Mouse (Mus musculus) forebrain, postnatal 0 days (tissue): ENCODE measurements at regions not wholly inside any gene's neighbourhood (a gene's known extent, or its start where the extent isn't known, plus 50 kb on each side); places are given as distances from the start of the nearest gene placed in this dataset.

Experiments
- ATAC-seq: fragments of 200-750 bp; cut with Nextera tagmentation; 2 replicates; pipeline ENCODE4 v1.8.0; 2017; ENCODE audit warnings: mild to moderate bottlenecking, moderate library complexity
- DNase-seq: peaks from one replicate; pipeline ENCODE4 v3.0.0-alpha.2; 2015
- H3K27ac ChIP-seq: fragments of 300-500 bp; sonication (generic); 2 replicates; pipeline ENCODE4 v1.5.1; 2014; ENCODE audit warnings: low read depth, mild to moderate bottlenecking, antibody characterized with exemption, low read length, moderate library complexity, mixed read lengths
- H3K27me3 ChIP-seq: fragments of 300-500 bp; sonication (generic); 2 replicates; pipeline ENCODE4 v1.6.1; 2014; ENCODE audit warnings: mild to moderate bottlenecking, low read length, mixed read lengths; ENCODE audit not compliant: insufficient read depth
- H3K36me3 ChIP-seq: fragments of 300-500 bp; sonication (generic); 2 replicates; pipeline ENCODE4 v1.6.1; 2014; ENCODE audit warnings: mild to moderate bottlenecking, moderate library complexity; ENCODE audit not compliant: insufficient read depth
- H3K4me1 ChIP-seq: fragments of 300-500 bp; sonication (generic); 2 replicates; pipeline ENCODE4 v1.6.1; 2014; ENCODE audit warnings: antibody characterized with exemption; ENCODE audit not compliant: insufficient read depth
- H3K4me2 ChIP-seq: fragments of 300-500 bp; sonication (generic); 2 replicates; pipeline ENCODE4 v1.6.1; 2014; ENCODE audit warnings: low read depth, mild to moderate bottlenecking, moderate library complexity
- H3K4me3 ChIP-seq: fragments of 300-500 bp; sonication (generic); 2 replicates; pipeline ENCODE4 v1.5.1; 2014; ENCODE audit warnings: low read depth, low read length, mixed read lengths
- H3K9ac ChIP-seq: fragments of 300-500 bp; sonication (generic); 2 replicates; pipeline ENCODE4 v1.6.1; 2014; ENCODE audit warnings: mild to moderate bottlenecking
- H3K9me3 ChIP-seq: fragments of 300-500 bp; sonication (generic); 2 replicates; pipeline ENCODE4 v1.6.1; 2016; ENCODE audit warnings: low read length
- CTCF ChIP-seq: sonication (generic); IDR thresholded peaks from 2 replicates; pipeline ENCODE4 v1.5.1; 2016; ENCODE audit warnings: antibody characterized with exemption, control low read depth, low read depth
- WGBS: fragments of 180-500 bp; shearing (Covaris S2); extraction: QIAGEN DNeasy Blood & Tissue Kit; methylation state at CpG from one replicate; pipeline ENCODE4 v1.1.7; 2014; 5-methylcytosine and 5-hydroxymethylcytosine counted together

DNA sequence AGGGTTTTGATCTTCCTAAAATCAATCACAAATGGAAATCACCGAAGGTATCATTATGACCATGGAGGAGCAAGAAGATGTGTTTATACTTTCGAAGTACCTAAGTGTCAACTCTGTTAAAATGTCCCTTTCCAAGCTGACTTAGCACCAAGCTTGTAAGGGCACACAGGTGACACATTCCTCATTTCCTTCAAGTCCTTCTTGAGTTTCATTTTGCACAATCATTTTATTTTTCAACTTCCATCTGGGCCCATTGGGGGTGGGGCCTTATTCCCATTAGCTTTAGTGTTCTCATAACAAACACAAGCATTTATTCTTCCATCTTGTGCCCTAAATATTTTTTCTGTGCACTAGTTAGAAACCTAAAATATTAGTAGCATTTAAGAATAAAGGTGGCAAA lies 103.5 kb upstream of the Prlr start:
- H3K27me3 ChIP-seq, result no peaks in the 10 kb centered on the region
- H3K4me1 ChIP-seq, result no peaks in the 10 kb centered on the region
- H3K27ac ChIP-seq, result no peak overlapping the region
- 95% methylated on average over 2 of the region's 2 CpGs for WGBS
- H3K4me2 ChIP-seq, result no peak overlapping the region
- H3K36me3 ChIP-seq, result no peaks in the 10 kb centered on the region
- no peaks in the 10 kb centered on the region for H3K9me3 ChIP-seq
- DNase-seq, result no peak
- H3K4me3 ChIP-seq, result no peak overlapping the region
- TF ChIP-seq CTCF, result no peak
- H3K9ac ChIP-seq, result no peak overlapping the region
- ATAC-seq, result no peak

DNA sequence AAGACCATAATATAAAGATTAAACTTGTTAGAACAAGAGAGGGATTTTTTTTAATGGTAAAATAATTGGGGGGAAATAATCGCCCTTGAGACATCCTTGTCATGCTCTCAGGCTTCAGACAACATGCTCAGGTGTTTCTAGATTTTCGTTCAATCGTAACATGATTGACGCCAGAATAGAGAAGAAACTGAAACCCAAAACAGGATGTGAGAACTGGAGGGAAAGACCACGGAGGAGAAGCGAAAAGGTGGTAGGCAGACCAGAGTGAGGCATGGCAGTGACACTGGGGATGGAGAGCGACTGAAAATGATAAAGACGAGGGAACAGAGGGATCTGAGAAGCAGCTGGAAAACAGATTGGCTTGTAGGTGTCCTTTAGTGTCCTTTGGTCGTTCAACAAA lies 102.1 kb upstream of the Prlr start:
- H3K27ac ChIP-seq, result no peak overlapping the region
- WGBS, result 83% methylated on average over 9 of the region's 9 CpGs
- no peak overlapping the region for H3K9ac ChIP-seq
- H3K36me3 ChIP-seq, result no peaks in the 10 kb centered on the region
- no peaks in the 10 kb centered on the region for H3K9me3 ChIP-seq
- TF ChIP-seq CTCF, result no peak
- no peak overlapping the region for H3K4me3 ChIP-seq
- ATAC-seq, result no peak
- H3K4me2 ChIP-seq, result no peak overlapping the region
- DNase-seq, result no peak
- H3K27me3 ChIP-seq, result no peaks in the 10 kb centered on the region
- no peaks in the 10 kb centered on the region for H3K4me1 ChIP-seq

DNA sequence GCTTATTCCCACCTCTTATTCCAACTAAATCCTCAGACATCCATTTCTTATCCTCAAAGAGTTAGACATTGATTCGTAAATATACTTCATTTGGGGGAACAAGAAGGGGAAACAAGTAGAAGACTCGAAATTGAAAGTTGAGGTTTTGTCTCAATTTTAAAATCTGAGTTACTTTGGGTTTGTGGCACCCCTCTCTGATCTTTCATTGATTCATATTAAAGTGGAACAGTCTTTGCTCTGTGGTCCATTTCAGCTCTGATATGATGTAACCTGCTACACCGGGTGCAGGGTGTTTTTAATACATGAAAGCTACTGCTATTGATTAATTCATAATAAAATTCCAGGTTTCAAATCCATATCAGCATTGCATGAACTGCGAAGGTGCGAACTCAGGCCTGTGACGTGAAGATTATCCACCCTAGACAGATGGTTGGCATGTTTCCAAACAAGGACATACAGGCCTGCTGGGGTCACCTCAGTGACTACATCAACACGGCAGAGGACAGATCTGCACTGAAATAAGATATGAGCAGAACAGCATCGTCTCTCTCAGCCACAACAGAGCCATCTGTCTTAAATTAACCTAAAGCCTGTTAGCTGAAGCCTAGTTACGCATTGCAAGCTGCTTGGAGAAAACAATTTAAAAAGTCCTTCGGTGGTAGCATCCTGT lies 101.5 kb upstream of the Prlr start:
- no peak for TF ChIP-seq CTCF
- H3K36me3 ChIP-seq, result no peaks in the 10 kb centered on the region
- H3K9me3 ChIP-seq, result no peaks in the 10 kb centered on the region
- peak; percentile 72 for ATAC-seq
- H3K27me3 ChIP-seq, result no peaks in the 10 kb centered on the region
- no peak overlapping the region for H3K9ac ChIP-seq
- 59% methylated on average over 10 of the region's 10 CpGs for WGBS
- no peak overlapping the region for H3K4me3 ChIP-seq
- H3K4me2 ChIP-seq, result no peak overlapping the region
- H3K4me1 ChIP-seq, result no peaks in the 10 kb centered on the region
- no peak overlapping the region for H3K27ac ChIP-seq
- DNase-seq, result no peak

DNA sequence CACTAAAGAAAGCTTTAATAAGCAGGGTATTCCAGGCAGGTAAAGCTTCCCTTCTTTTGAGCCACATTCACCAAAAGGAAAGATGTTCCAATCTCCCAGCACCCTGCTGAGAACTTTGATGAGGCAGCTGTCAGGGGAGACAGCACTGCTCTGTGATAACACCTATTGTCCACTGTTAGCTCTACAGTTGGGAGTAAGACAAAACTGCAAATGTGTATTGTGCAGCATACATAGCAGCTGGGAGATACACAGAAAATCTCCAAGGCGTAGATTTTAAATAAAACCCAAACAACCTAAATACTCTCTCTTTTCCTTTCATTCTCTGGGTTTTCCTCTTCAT lies 101.0 kb upstream of the Prlr start:
- Histone ChIP-seq H3K4me1 (no peaks in the 10 kb centered on the region), H3K27me3 (no peaks in the 10 kb centered on the region), H3K9ac (no peak overlapping the region), H3K9me3 (no peaks in the 10 kb centered on the region), H3K4me3 (no peak overlapping the region), H3K36me3 (no peaks in the 10 kb centered on the region), H3K27ac (no peak overlapping the region), H3K4me2 (no peak overlapping the region)
- no peak for TF ChIP-seq CTCF
- ATAC-seq (peak; percentile 42), DNase-seq (peak; percentile 44)
- WGBS, result 70% methylated on average over 1 of the region's 1 CpGs

DNA sequence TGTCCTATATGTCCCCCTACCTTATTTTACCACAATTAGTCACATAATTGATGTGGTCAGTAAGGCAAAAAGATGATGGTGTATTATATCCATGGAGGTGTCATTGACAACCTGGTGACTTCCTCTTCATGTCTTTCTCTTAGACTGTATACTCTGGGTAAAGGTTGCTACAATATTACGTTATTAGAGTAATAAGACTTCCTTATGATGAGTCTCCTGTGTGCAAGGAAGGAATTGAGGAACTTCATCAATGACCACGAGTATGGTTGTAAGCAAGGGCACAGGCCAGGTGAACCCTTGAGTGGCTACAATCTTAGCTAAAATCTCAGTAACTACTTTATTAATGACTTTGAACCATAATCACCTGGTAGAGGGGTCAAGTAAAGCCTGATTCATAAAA lies 98.6 kb upstream of the Prlr start:
- no peaks in the 10 kb centered on the region for H3K4me1 ChIP-seq
- no peaks in the 10 kb centered on the region for H3K27me3 ChIP-seq
- H3K9ac ChIP-seq, result no peak overlapping the region
- ATAC-seq, result no peak
- H3K4me3 ChIP-seq, result no peak overlapping the region
- H3K27ac ChIP-seq, result no peak overlapping the region
- no peak for TF ChIP-seq CTCF
- 88% methylated on average over 2 of the region's 2 CpGs for WGBS
- no peak for DNase-seq
- no peaks in the 10 kb centered on the region for H3K9me3 ChIP-seq
- H3K36me3 ChIP-seq, result no peaks in the 10 kb centered on the region
- no peak overlapping the region for H3K4me2 ChIP-seq

DNA sequence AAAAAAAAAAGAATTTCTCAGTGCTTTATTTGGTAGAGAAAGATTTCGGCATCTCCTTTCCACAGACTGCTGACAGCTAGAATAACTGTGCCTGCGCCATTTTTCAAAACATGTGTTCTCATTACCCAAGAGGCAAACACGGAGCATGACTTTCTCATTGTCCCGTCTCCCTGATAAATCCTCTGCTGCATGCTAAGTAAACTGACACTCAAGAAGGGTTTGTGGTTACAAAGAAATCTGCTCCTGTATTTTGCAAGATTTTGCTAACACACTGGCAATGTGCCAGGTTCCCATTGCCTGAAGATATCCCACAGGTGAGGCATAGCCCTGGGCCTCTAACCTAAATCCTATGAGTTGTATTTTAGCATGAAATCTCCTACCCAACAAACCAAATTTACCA lies 97.5 kb upstream of the Prlr start:
- no peak overlapping the region for H3K4me3 ChIP-seq
- 92% methylated on average over 4 of the region's 4 CpGs for WGBS
- no peaks in the 10 kb centered on the region for H3K27me3 ChIP-seq
- H3K36me3 ChIP-seq, result no peaks in the 10 kb centered on the region
- no peaks in the 10 kb centered on the region for H3K9me3 ChIP-seq
- DNase-seq, result no peak
- H3K4me2 ChIP-seq, result no peak overlapping the region
- no peaks in the 10 kb centered on the region for H3K4me1 ChIP-seq
- H3K9ac ChIP-seq, result no peak overlapping the region
- no peak for TF ChIP-seq CTCF
- ATAC-seq, result no peak
- no peak overlapping the region for H3K27ac ChIP-seq

DNA sequence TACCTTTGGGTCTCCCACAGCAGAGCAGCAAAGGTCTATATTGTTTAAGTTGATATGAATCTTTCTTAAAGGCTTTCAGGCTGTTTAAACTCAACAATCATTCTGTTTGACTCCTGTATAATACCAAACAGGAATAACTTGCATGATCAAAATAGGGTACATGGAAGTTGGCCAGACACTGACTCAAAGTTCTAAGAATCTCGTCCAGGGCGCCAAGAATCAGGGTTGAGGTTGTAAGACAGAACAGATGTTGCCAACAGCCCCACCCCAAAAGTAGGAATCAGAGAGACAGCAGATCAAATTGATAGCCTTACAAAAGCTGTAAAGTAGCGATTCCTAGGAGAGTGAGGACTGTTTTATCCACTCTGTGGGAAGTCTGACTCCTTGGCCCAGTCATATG lies 88.3 kb upstream of the Prlr start:
- Histone ChIP-seq H3K9me3 (no peaks in the 10 kb centered on the region), H3K9ac (no peak overlapping the region), H3K27me3 (no peaks in the 10 kb centered on the region), H3K4me1 (no peaks in the 10 kb centered on the region), H3K36me3 (no peaks in the 10 kb centered on the region), H3K27ac (no peak overlapping the region), H3K4me3 (no peak overlapping the region), H3K4me2 (no peak overlapping the region)
- DNase-seq, result no peak
- ATAC-seq, result no peak
- TF ChIP-seq CTCF, result no peak
- WGBS, result 80% methylated on average over 3 of the region's 3 CpGs
